Mouse (Mus musculus): ENCODE measurements around the gene Calm3. TPM values are rescaled to one million over a fixed set of nuclear protein-coding genes. Genes with fewer than 3 reads are reported as not detected.
A peak's percentile ranks its signal among the peaks of the same experiment; 100 is the strongest.

Calm3 gene
- polyA plus RNA-seq, 1 experiment from 2014 or later = 154 TPM

- ATAC-seq (ENCODE audit: low FRiP score, low TSS enrichment) = no peak
- peaks cover 48% of the 10 kb centered on the region for H3K4me1 ChIP-seq (ENCODE audit: insufficient read depth, low read length)
- WGBS = 40% methylated on average over 10 of the region's 10 CpGs
Observed at GRCm38 (mm10) chr7:16922360-16922973, 1.4 kb downstream of the Calm3 start.

GRCm38 (mm10) chr7:16921881-16922335 is 2.0 kb downstream of the Calm3 start:
- no peaks in the 10 kb centered on the region for H3K9me3 ChIP-seq (ENCODE audit: low read length)
- H3K4me1 ChIP-seq (ENCODE audit: insufficient read depth, low read length) = peaks cover 48% of the 10 kb centered on the region
- H3K27ac ChIP-seq (ENCODE audit: low read length) = peak overlapping the region; percentile 88
- 35% methylated on average over 6 of the region's 6 CpGs for WGBS
- H3K36me3 ChIP-seq (ENCODE audit: insufficient read depth, low read length) = peaks cover 26% of the 10 kb centered on the region
- H3K4me2 ChIP-seq (replicated peaks; ENCODE audit: low read depth, low read length) = peak overlapping the region; percentile 97
- no peak for ATAC-seq (ENCODE audit: low FRiP score, low TSS enrichment)
- H3K4me3 ChIP-seq (ENCODE audit: low read length) = peak overlapping the region; percentile 98
- peak overlapping the region; percentile 97 for H3K9ac ChIP-seq (replicated peaks; ENCODE audit: low read length)
- no peaks in the 10 kb centered on the region for H3K27me3 ChIP-seq (ENCODE audit: insufficient read depth, low read length)

More at GRCm38 (mm10) chr7:16922360-16922973, 1.4 kb downstream of the Calm3 start:
- H3K27ac ChIP-seq (ENCODE audit: low read length) = peak overlapping the region; percentile 98
- peaks cover 21% of the 10 kb centered on the region for H3K36me3 ChIP-seq (ENCODE audit: insufficient read depth, low read length)
- no peaks in the 10 kb centered on the region for H3K27me3 ChIP-seq (ENCODE audit: insufficient read depth, low read length)
- H3K9ac ChIP-seq (replicated peaks; ENCODE audit: low read length) = peak overlapping the region; percentile 97
- no peaks in the 10 kb centered on the region for H3K9me3 ChIP-seq (ENCODE audit: low read length)
- peak overlapping the region; percentile 98 for H3K4me3 ChIP-seq (ENCODE audit: low read length)
- peak overlapping the region; percentile 97 for H3K4me2 ChIP-seq (replicated peaks; ENCODE audit: low read depth, low read length)

- 39% methylated on average over 21 of the region's 21 CpGs for WGBS
- Histone ChIP-seq H3K27ac (ENCODE audit: low read length) (peak overlapping the region; percentile 88), H3K4me3 (ENCODE audit: low read length) (peak overlapping the region; percentile 98), H3K4me2 (replicated peaks; ENCODE audit: low read depth, low read length) (peak overlapping the region; percentile 97), H3K4me1 (ENCODE audit: insufficient read depth, low read length) (peaks cover 48% of the 10 kb centered on the region), H3K36me3 (ENCODE audit: insufficient read depth, low read length) (peaks cover 33% of the 10 kb centered on the region), H3K27me3 (ENCODE audit: insufficient read depth, low read length) (no peaks in the 10 kb centered on the region), H3K9me3 (ENCODE audit: low read length) (no peaks in the 10 kb centered on the region), H3K9ac (replicated peaks; ENCODE audit: low read length) (peak overlapping the region; percentile 97)
- ATAC-seq (ENCODE audit: low FRiP score, low TSS enrichment) = no peak
Observed at GRCm38 (mm10) chr7:16920818-16921791, 2.8 kb downstream of the Calm3 start.

GRCm38 (mm10) chr7:16920150-16920579 is 3.7 kb downstream of the Calm3 start:
- Histone ChIP-seq H3K4me2 (replicated peaks; ENCODE audit: low read depth, low read length) (peak overlapping the region; percentile 12), H3K27me3 (ENCODE audit: insufficient read depth, low read length) (no peaks in the 10 kb centered on the region), H3K9me3 (ENCODE audit: low read length) (no peaks in the 10 kb centered on the region), H3K9ac (replicated peaks; ENCODE audit: low read length) (no peak overlapping the region; the same call in 1 of the 2 replicates), H3K36me3 (ENCODE audit: insufficient read depth, low read length) (peaks cover 42% of the 10 kb centered on the region), H3K4me1 (ENCODE audit: insufficient read depth, low read length) (peaks cover 48% of the 10 kb centered on the region), H3K4me3 (ENCODE audit: low read length) (no peak overlapping the region), H3K27ac (ENCODE audit: low read length) (no peak overlapping the region)
- WGBS = 72% methylated on average over 7 of the region's 7 CpGs
- ATAC-seq (ENCODE audit: low FRiP score, low TSS enrichment) = no peak

GRCm38 (mm10) chr7:16919395-16920149 is 4.3 kb downstream of the Calm3 start:
- no peaks in the 10 kb centered on the region for H3K27me3 ChIP-seq (ENCODE audit: insufficient read depth, low read length)
- peaks cover 48% of the 10 kb centered on the region for H3K36me3 ChIP-seq (ENCODE audit: insufficient read depth, low read length)
- H3K4me1 ChIP-seq (ENCODE audit: insufficient read depth, low read length) = peaks cover 48% of the 10 kb centered on the region
- no peak overlapping the region for H3K4me3 ChIP-seq (ENCODE audit: low read length)
- H3K27ac ChIP-seq (ENCODE audit: low read length) = no peak overlapping the region
- peak overlapping the region; percentile 12 for H3K4me2 ChIP-seq (replicated peaks; ENCODE audit: low read depth, low read length)
- no peaks in the 10 kb centered on the region for H3K9me3 ChIP-seq (ENCODE audit: low read length)
- peak overlapping the region; percentile 39; the same call in 1 of the 2 replicates for H3K9ac ChIP-seq (replicated peaks; ENCODE audit: low read length)
- no peak for ATAC-seq (ENCODE audit: low FRiP score, low TSS enrichment)
- WGBS = 74% methylated on average over 13 of the region's 13 CpGs

- Histone ChIP-seq H3K27me3 (ENCODE audit: insufficient read depth, low read length) (no peaks in the 10 kb centered on the region), H3K36me3 (ENCODE audit: insufficient read depth, low read length) (peaks cover 52% of the 10 kb centered on the region), H3K4me1 (ENCODE audit: insufficient read depth, low read length) (peaks cover 48% of the 10 kb centered on the region), H3K27ac (ENCODE audit: low read length) (no peak overlapping the region), H3K9me3 (ENCODE audit: low read length) (no peaks in the 10 kb centered on the region), H3K4me2 (replicated peaks; ENCODE audit: low read depth, low read length) (no peak overlapping the region), H3K9ac (replicated peaks; ENCODE audit: low read length) (no peak overlapping the region), H3K4me3 (ENCODE audit: low read length) (no peak overlapping the region)
- WGBS = 73% methylated on average over 3 of the region's 3 CpGs
- no peak for ATAC-seq (ENCODE audit: low FRiP score, low TSS enrichment)
Observed at GRCm38 (mm10) chr7:16918670-16919069, 5.2 kb downstream of the Calm3 start.

GRCm38 (mm10) chr7:16918014-16918413 is 5.9 kb downstream of the Calm3 start:
- no peak overlapping the region for H3K9ac ChIP-seq (replicated peaks; ENCODE audit: low read length)
- H3K27ac ChIP-seq (ENCODE audit: low read length) = no peak overlapping the region
- H3K4me3 ChIP-seq (ENCODE audit: low read length) = no peak overlapping the region
- no peak for ATAC-seq (ENCODE audit: low FRiP score, low TSS enrichment)
- no peaks in the 10 kb centered on the region for H3K9me3 ChIP-seq (ENCODE audit: low read length)
- H3K36me3 ChIP-seq (ENCODE audit: insufficient read depth, low read length) = peaks cover 52% of the 10 kb centered on the region
- H3K27me3 ChIP-seq (ENCODE audit: insufficient read depth, low read length) = no peaks in the 10 kb centered on the region
- peaks cover 48% of the 10 kb centered on the region for H3K4me1 ChIP-seq (ENCODE audit: insufficient read depth, low read length)
- no peak overlapping the region for H3K4me2 ChIP-seq (replicated peaks; ENCODE audit: low read depth, low read length)
- WGBS = 76% methylated on average over 9 of the region's 9 CpGs

GRCm38 (mm10) chr7:16917447-16917846 is 6.5 kb downstream of the Calm3 start:
- H3K27me3 ChIP-seq (ENCODE audit: insufficient read depth, low read length) = no peaks in the 10 kb centered on the region

More at GRCm38 (mm10) chr7:16917447-16917846, 6.5 kb downstream of the Calm3 start:
- Histone ChIP-seq H3K4me2 (replicated peaks; ENCODE audit: low read depth, low read length) (no peak overlapping the region), H3K4me3 (ENCODE audit: low read length) (no peak overlapping the region), H3K4me1 (ENCODE audit: insufficient read depth, low read length) (peaks cover 43% of the 10 kb centered on the region), H3K36me3 (ENCODE audit: insufficient read depth, low read length) (peaks cover 52% of the 10 kb centered on the region), H3K27ac (ENCODE audit: low read length) (no peak overlapping the region), H3K9ac (replicated peaks; ENCODE audit: low read length) (no peak overlapping the region), H3K9me3 (ENCODE audit: low read length) (no peaks in the 10 kb centered on the region)
- WGBS = 47% methylated on average over 11 of the region's 11 CpGs
- ATAC-seq (ENCODE audit: low FRiP score, low TSS enrichment) = no peak
